Mouse (Mus musculus): ENCODE measurements at regions not wholly inside any gene's neighbourhood (a gene's known extent, or its start where the extent isn't known, plus 50 kb on each side); places are given as distances from the start of the nearest gene placed in this dataset.

- Histone ChIP-seq H3K79me2 (ENCODE audit: control insufficient read depth, insufficient read depth, low read length, poor library complexity) (no peaks in the 10 kb centered on the region), H3K9me3 (replicated peaks; ENCODE audit: insufficient read depth, low read length) (no peaks in the 10 kb centered on the region), H3K27me3 (ENCODE audit: control insufficient read depth in 1 of 2, insufficient read depth in 2 of 2, low read length in 2 of 2) (no peaks in the 10 kb centered on the region; a peak in 1 of 4 replicates), H3K4me1 (ENCODE audit: control insufficient read depth in 1 of 2, insufficient read depth in 2 of 2, low read length in 2 of 2) (no peaks in the 10 kb centered on the region), H3K4me3 (ENCODE audit: control insufficient read depth in 1 of 2, insufficient read depth in 1 of 2, low read depth in 2 of 2, low read length in 2 of 2) (no peak overlapping the region), H3K36me3 (ENCODE audit: control insufficient read depth in 1 of 2, insufficient read depth in 2 of 2, low read length in 2 of 2) (no peaks in the 10 kb centered on the region), H3K27ac (ENCODE audit: control insufficient read depth, low read depth, low read length) (no peak overlapping the region), H3K9ac (ENCODE audit: control insufficient read depth, low read depth, low read length, poor library complexity, severe bottlenecking) (no peak overlapping the region)
- DNase-seq (ENCODE audit: low read depth, low spot score): peak; percentile 16
- TF ChIP-seq BHLHE40 (IDR thresholded peaks at IDR 0.05; ENCODE audit: borderline replicate concordance, low read depth, low read length) (no peak), CHD2 (IDR thresholded peaks at IDR 0.05; ENCODE audit: low read length) (no peak), UBTF (IDR thresholded peaks at IDR 0.05; ENCODE audit: borderline replicate concordance, insufficient read depth, low read depth, low read length) (no peak), TBP (IDR thresholded peaks at IDR 0.05; ENCODE audit: low read depth, low read length) (no peak), ZC3H11A (IDR thresholded peaks at IDR 0.05; ENCODE audit: low read depth, low read length) (no peak), ETS1 (IDR thresholded peaks at IDR 0.05; ENCODE audit: low read depth, low read length) (no peak)
Observed at GRCm38 (mm10) chr15:93189266-93189855, 85.6 kb downstream of the Gxylt1 start.

GRCm38 (mm10) chr15:93176221-93176620 lies 98.8 kb downstream of the Gxylt1 start:
- TF ChIP-seq TCF12 (IDR thresholded peaks at IDR 0.05; ENCODE audit: low read depth, low read length): no peak
- no peak for TF ChIP-seq TAL1 (IDR thresholded peaks at IDR 0.05; ENCODE audit: low read length)
- TF ChIP-seq ZMIZ1 (IDR thresholded peaks at IDR 0.05; ENCODE audit: low read depth, low read length): no peak
- no peak for TF ChIP-seq MYB (IDR thresholded peaks at IDR 0.05; ENCODE audit: low read depth, low read length)
- no peak for TF ChIP-seq TBP (IDR thresholded peaks at IDR 0.05; ENCODE audit: low read depth, low read length)
- no peak for TF ChIP-seq ELF1 (IDR thresholded peaks at IDR 0.05; ENCODE audit: low read depth, low read length)
- no peak for TF ChIP-seq UBTF (IDR thresholded peaks at IDR 0.05; ENCODE audit: borderline replicate concordance, insufficient read depth, low read depth, low read length)
- no peak for TF ChIP-seq ZKSCAN1 (IDR thresholded peaks at IDR 0.05; ENCODE audit: low read depth, low read length)
- TF ChIP-seq USF2 (IDR thresholded peaks at IDR 0.05; ENCODE audit: borderline replicate concordance in 1 of 2, insufficient read depth in 1 of 2, low read depth in 1 of 2, low read length in 2 of 2): no peak
- TF ChIP-seq KAT2A (conservative IDR thresholded peaks at IDR 0.05; ENCODE audit: low read depth, low read length): no peak
- TF ChIP-seq POLR2A (IDR thresholded peaks at IDR 0.05; ENCODE audit: control insufficient read depth in 1 of 2, insufficient read depth in 1 of 2, low read depth in 1 of 2, low read length in 2 of 2, poor library complexity in 1 of 2): no peak
- no peak for TF ChIP-seq GABPA (IDR thresholded peaks at IDR 0.05; ENCODE audit: low read depth, low read length)
- H3K27me3 ChIP-seq (ENCODE audit: control insufficient read depth in 1 of 2, insufficient read depth in 2 of 2, low read length in 2 of 2): no peaks in the 10 kb centered on the region
- H3K36me3 ChIP-seq (ENCODE audit: control insufficient read depth in 1 of 2, insufficient read depth in 2 of 2, low read length in 2 of 2): no peaks in the 10 kb centered on the region
- H3K27ac ChIP-seq (ENCODE audit: control insufficient read depth, low read depth, low read length): no peak overlapping the region
- no peaks in the 10 kb centered on the region for H3K9me3 ChIP-seq (replicated peaks; ENCODE audit: insufficient read depth, low read length)
- no peak overlapping the region for H3K9ac ChIP-seq (ENCODE audit: control insufficient read depth, low read depth, low read length, poor library complexity, severe bottlenecking)
- H3K4me3 ChIP-seq (ENCODE audit: control insufficient read depth in 1 of 2, insufficient read depth in 1 of 2, low read depth in 2 of 2, low read length in 2 of 2): no peak overlapping the region
- no peaks in the 10 kb centered on the region for H3K79me2 ChIP-seq (ENCODE audit: control insufficient read depth, insufficient read depth, low read length, poor library complexity)
- DNase-seq (ENCODE audit: low read depth, low spot score): no peak
- no peaks in the 10 kb centered on the region for H3K4me1 ChIP-seq (ENCODE audit: control insufficient read depth in 1 of 2, insufficient read depth in 2 of 2, low read length in 2 of 2)
